Mouse (Mus musculus) left cerebral cortex, postnatal 25 days (tissue): Measurements from ENCODE around the gene Sh2d5. TPM values are rescaled to one million over a fixed set of nuclear protein-coding genes. Genes with fewer than 3 reads are reported as not detected.
A peak's percentile ranks its signal among the peaks of the same experiment; 100 is the strongest.

Source experiments
- DNase-seq, 2 experiments: peaks; one replicate each; pipeline ENCODE4 v3.0.0; 2022; ENCODE audit warnings: low spot score in 2 of 2, mixed read lengths in 1 of 2
- intact Hi-C: fragments of 180-260 bp; cut with DNase I; formaldehyde crosslinking; loops from one replicate; pipeline ENCODE4 v1.15.1; 2025
- total RNA-seq, 2 experiments: library from RNA; stranded (reverse); gene quantifications; 2 replicates each; pipeline ENCODE4 v1.2.3; 2021

Sh2d5 gene
- total RNA-seq, 2 experiments from 2014 or later, result 60.0 to 68.4 TPM

DNA sequence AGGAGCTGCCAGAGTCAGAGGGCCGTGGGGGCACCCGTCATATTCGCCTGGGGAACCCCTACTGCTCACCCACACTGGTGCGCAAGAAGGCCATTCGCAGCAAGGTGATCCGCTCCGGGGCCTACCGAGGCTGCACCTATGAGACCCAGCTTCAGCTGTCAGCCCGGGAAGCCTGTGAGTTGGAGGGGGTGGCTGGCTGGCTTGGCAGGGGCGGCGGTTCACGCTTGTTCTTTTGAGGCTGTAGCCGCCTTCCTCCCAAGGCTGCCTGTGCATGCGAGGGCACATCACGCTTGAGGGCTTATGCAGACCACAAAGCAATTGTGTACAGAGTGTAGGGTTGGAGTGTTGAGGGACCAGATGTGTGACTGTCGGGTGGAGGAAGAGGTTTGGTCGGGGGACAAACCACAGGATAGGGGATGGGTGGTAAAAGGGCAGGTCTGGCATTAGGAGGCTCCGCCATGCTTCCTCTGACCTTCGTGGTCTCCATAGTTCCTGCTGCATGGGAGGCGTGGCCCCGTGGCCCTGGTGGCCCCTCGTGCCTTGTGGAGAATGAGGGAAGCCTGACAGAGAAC lies 7.0 kb downstream of the Sh2d5 start:
- intact Hi-C loops, result no loop called here
- DNase-seq, result no peak

DNA sequence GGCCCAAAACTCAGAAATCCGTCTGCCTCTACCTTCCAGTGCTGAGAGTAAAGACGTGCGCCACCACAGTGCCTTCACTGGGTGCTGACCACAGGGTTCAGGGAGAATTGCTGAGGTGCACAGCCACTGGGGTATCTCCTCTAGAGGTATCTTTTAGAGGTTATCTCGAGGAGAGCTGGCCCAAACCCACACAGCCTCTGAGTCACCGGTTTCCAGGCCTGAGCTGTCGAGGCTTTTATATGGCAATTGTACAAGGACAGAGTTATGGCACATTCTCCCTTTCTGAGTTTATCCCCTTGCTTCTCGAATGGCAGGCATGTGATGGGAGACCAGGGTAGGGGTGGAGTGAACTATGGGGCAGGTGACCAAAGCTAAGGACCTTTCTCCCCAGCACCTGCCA lies 8.5 kb downstream of the Sh2d5 start:
- intact Hi-C loops, result no loop called here

DNA sequence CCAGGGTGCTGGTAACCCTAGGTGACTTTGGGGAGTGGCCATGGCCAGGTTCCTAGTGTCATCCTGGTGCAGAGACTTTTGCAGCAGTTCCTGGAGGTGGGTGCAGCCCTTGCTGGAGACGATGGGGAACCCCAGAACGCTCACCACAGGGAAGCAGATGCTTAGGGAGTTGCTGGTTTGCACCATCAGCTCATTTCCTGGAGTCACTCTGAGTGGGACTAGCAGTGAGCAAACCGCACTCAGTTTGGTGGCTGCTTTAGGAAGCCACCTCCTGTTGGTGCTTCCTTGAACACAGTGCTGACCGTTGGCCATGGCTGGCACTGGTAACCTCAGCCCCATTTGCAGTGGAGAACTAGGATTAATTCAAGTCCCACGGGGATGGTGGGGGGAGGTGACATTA lies 9.3 kb downstream of the Sh2d5 start:
- intact Hi-C loops, result no loop called here

More for the DNA sequence above, 8.5 kb downstream of the Sh2d5 start:
- DNase-seq, result no peak

DNA sequence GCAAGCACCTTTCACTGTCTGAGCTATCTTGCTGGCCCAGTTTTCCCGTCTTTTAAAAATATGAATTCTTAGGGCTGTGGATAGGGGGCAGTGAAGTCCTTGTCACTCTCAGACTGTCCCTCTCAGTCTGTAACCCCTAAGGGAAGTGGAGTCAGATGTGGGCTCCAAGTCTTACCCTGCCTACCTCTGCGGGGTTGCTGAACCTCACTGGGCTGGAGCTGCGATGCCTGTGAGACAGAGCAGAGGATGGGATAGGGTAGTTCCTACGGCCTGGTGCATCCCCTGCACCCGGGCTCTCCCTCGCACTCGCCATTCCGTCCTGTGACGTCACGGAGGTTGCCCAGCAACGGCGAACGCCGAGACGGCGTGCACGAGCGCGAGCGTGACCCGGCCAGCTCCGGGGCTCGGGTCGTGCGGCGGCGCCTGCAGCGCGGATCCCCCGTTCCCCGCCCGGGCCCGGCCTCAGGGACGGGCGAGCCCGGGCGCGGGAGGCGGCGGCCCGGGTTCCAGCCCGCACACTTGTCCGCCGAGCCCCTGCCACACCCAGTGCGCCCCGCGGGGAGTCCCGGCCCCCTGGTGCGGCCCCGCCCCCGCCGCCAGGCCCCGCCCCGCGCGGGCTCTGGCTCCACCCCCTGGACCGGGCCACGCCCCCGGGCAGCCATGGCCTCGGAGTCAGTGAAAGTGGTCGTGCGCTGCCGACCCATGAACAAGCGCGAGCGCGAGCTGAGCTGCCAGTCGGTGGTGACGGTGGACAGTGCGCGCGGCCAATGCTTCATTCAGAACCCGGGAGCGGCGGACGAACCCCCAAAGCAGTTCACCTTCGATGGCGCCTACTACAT lies 11.9 kb downstream of the Sh2d5 start:
- intact Hi-C loops, result no loop called here

More for the DNA sequence above, 9.3 kb downstream of the Sh2d5 start:
- DNase-seq, result no peak

DNA sequence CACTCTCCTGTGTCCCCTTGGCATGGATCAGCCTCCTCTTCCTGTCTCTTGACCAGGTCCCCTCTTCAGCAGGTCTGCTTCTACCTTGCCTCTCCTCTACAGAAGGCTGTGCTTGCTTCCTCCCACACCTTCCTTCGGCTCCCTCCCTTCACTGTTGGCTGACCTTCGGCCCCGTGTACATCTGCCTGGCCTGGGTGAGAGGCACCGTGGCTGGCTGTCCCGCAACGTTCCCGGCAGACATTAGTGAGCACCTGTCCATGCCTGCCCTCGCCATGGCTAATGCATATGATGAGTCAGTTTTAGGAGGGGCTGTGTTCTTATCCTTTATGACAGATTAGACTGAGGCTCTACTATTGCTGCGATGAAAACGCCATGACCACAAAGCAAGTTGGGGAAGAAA lies 17.7 kb downstream of the Sh2d5 start:
- no peak for DNase-seq
- intact Hi-C loops, result no loop called here

More for the DNA sequence above, 11.9 kb downstream of the Sh2d5 start:
- DNase-seq, result peak; percentile 92

DNA sequence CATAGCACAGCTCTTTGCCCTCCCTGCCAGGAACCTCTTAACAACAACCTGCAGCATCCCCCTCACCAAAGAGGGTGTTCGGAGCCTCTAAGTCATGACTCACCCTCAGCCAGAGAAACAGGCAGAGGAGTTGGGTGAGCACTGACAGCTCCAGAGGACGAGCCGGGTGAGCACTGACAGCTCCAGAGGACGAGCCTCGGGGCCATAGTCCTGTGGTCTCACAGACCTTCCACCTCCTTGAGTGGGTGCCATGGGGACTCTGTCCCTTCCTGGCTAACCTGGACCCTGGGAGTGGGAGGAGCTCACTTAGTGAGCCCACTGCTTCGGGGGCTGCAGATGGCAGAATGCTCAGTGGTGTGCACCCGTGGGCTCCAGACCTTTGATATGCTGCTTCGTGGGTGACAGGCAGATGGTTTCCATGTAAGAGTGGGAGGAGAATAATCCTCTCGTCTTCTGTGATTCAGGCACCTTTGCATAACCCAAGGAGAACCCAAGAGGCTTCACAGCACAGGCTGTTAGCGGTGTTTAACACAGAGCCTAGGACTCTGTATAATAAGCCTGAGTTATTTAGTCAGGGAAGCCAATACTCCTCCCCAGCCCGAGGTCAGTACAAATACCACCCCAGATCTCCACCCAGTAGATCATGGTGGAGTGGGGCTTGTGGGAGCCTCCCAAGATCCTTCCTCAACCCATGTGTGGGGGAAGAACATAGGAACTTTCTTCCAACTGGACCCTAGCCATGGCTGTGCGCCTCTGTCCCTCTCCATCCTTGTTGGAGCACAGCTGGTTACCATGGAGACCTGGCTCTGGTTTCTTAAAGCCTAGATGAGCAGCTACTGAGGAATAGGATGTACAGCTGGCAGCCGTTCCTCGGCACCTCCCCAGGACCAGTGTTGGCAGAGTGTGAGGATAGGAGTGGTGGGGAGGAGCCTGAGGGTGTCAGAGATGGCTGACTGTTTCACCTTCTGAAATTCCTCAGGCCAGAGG lies 22.1 kb downstream of the Sh2d5 start:
- peak; percentile 65 to 91 for DNase-seq
- intact Hi-C loops, result no loop called here

DNA sequence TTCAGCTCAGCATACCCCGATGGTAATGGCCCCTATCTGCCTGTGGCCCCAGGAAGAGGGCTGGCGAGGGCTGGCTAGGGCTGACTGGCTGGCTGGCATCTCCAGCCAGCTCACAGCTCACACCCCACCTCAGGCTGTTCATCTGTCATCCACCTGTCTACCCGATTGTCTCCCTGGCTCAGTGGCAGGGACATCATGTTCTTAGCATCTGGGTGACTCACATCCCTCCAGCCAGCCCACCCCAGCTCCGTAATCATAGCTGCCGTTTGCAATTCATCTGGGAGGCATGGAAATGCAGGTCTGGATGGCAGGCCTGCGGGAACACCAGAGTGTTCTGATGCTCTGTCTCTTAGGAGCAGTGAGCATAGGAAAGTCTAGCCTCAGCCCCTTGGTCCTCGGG lies 28.1 kb downstream of the Sh2d5 start:
- DNase-seq, result peak; percentile 29 to 76
- intact Hi-C loops, result no loop called here

DNA sequence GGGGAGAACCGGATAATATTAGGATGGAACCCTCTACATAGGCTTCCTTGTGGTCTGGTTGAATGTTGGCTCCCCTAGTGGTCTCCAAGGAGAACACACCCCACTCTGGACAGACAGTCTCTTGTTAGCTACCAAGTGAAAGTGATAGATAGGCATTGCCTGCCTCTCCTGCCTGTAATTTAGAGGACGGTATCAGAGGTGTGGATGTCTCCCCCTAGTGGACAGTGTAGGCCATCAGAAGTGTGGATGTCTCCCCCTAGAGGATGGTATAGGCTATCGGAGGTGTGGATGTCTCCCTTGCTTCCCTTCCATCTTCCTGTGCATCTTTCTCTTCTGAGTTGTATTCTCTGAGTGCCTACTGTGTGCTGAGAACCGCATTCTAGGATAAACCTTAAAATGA lies 32.6 kb downstream of the Sh2d5 start:
- intact Hi-C loops, result no loop called here
- DNase-seq, result peak in 1 of 2 experiments; percentile 85

DNA sequence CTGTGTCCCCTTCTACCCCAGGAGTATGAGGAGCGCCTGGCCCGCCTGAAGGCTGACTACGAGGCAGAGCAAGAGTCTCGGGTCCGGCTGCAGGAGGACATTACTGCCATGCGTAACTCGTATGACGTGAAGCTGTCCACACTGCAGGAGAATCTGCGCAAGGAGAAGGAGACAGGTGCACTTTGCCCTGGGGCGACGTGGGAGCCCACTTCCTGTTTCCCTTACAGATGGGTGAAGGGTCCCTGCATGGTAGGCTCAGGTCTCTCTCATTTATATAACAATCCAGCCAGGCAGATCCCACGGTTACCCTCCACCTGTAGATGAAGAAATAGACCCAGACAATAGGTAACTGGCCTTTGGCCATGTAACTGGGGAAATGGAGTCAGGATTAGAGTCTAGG lies 36.2 kb downstream of the Sh2d5 start:
- DNase-seq, result no peak
- intact Hi-C loops, result no loop called here

DNA sequence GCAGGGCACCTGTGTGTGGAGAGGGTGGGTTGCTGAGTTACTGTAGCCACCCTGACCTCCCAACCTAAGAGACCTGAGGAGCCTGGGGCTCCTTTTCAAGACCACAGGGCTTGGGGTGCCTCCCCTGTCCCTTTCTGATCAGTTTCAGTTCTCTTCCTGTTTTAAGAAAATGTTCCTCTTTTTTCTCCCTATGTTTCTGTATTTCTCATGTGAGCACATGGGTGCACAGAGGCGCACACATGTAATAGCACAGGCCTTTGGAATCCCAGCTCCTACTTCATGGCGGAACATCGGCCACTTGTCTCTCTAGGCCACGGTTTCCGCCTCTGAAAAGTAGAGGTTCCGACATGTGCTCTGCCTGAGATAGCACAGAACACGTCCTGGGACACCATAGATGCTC lies 38.5 kb downstream of the Sh2d5 start:
- no peak for DNase-seq
- intact Hi-C loops, result no loop called here

DNA sequence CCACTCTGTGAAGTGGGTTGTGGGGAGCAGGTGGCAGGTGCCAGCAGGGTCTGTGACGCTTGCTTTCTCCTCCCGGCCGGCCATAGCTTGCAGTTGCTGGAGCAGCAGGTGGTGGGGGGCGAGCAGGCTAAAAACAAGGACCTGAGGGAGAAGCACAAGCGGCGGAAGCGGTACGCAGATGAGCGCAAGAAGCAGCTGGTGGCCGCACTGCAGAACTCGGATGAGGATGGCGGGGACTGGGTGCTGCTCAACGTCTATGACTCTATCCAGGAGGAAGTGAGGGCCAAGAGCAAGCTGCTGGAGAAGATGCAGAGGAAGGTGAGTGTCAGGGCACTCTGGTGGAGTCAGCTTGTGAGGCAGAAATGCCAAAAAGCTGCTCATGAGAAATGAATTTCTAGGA lies 41.8 kb downstream of the Sh2d5 start:
- DNase-seq, result no peak
- intact Hi-C loops, result no loop called here

DNA sequence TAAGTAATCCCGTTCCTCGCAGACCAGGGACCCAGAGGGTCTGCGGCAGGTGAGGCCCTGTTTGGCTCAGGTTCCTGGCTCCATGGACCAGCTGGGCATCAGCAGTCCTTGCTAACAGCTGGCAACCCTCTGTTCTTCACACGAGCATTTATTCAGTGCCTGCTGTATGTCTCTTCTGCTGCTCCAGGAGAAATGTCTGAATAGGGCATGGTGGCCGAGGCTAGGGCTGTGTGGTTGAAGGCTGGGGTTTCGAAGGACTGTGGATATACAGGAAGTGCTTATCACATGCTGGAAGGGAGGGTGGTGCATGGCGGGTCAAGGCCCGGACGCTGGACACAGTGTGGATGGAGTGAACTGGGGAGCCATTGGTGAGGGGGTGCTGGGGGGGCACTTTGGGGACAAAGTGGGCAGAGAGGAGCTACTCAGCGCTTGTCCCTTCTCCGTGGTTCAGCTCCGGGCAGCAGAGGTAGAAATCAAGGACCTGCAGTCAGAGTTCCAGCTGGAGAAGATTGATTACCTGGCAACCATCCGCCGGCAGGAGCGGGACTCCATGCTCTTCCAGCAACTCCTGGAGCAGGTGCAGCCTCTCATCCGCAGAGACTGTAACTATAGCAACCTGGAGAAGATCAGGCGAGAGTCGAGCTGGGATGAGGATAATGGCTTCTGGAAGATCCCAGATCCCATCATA lies 43.2 kb downstream of the Sh2d5 start:
- intact Hi-C loops, result no loop called here
- no peak for DNase-seq

DNA sequence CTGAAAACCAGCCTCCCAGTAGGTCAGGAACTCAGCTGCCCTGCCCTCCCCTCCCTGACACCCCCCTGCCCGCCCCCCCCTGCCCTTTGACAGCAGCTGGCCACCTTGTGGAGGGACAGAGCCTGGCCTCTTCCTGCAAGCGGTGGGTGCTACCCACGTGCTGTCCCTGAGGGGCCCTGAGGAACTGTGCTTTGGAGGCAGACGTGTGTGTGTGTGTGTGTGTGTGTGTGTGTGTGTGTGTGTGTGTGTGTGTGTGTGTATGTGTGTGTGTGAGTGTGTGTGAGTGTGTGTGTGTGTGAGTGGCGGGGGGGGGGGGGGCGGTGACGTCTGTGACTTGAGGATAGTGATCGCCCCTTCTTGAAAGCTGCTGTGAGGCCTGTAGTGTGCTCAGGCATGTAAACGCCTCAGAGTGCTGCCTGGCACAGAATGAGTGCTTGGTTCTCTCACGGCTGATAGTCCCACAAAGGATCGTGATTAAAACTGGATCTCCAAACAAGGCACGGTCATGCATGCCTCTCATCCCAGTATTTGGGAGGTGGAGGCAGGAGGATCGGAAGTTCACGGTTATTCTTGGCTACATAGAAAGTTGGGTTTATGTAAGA lies 43.8 kb downstream of the Sh2d5 start:
- intact Hi-C loops, result no loop called here

DNA sequence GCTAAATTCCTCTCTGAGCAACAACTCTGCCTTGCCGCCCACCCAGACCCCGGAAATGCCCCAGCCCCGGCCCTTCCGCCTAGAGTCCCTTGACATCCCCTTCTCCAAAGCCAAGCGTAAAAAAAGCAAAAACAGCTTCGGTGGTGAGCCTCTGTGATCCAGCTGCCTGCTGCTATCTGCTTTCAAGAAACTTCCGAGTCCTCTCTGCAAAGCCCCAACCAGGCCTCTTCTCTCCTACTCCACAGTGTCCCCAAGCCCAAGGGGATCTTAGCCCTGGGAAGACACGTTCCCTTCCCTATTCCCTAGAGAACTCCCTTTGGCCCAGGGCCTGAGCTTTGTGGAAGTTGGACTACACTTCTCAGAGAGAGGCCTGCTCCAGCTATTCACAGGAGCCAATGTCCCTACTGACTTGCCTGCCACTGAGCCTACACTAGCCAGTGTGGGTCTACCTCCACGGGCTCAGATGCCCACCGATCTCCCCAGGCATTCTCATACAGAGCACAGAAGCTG lies 51.1 kb downstream of the Sh2d5 start:
- intact Hi-C loops, result no loop called here
- no peak for DNase-seq

More for the DNA sequence above, 43.8 kb downstream of the Sh2d5 start:
- no peak for DNase-seq

DNA sequence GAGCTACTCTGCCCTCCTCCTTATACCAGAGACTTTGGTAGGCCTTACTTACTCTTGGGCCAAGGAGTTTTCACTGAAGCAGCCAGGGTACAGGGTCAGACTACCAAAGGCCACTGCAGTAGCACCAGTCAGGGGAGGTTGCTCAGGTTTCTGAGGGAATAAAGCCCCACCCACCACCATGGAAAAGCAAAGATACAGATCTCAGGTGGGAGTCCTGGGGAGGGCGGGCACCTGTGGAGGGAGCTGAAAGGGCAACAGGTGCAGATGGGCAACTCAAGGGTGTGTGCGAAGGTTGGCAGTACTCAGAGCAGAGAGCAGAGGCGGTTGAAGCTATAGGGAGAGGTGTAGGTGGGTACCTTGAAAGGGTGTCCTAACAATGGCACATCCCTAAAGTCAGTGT lies 52.8 kb downstream of the Sh2d5 start:
- DNase-seq, result no peak
- intact Hi-C loops, result no loop called here

DNA sequence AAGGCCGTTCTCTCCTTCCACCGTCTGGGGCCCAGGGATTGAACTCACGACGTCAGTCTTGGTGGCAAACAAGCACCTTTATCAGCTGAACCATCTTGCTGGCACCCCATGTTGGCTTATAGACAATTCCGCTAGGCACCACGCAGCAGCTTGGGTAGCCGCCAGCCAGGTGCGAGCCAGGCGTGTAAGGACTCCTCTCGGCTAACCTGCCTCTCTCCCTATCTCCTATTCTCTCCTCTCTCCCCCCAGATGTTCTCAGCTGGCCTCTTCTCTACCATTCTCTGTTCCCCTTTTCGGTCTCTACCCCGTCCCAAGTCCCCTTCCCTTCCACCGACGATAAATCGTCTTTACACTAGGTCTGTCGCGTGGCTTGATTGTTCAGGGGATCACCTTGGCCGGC lies 53.5 kb downstream of the Sh2d5 start:
- DNase-seq, result no peak
- intact Hi-C loops, result no loop called here

DNA sequence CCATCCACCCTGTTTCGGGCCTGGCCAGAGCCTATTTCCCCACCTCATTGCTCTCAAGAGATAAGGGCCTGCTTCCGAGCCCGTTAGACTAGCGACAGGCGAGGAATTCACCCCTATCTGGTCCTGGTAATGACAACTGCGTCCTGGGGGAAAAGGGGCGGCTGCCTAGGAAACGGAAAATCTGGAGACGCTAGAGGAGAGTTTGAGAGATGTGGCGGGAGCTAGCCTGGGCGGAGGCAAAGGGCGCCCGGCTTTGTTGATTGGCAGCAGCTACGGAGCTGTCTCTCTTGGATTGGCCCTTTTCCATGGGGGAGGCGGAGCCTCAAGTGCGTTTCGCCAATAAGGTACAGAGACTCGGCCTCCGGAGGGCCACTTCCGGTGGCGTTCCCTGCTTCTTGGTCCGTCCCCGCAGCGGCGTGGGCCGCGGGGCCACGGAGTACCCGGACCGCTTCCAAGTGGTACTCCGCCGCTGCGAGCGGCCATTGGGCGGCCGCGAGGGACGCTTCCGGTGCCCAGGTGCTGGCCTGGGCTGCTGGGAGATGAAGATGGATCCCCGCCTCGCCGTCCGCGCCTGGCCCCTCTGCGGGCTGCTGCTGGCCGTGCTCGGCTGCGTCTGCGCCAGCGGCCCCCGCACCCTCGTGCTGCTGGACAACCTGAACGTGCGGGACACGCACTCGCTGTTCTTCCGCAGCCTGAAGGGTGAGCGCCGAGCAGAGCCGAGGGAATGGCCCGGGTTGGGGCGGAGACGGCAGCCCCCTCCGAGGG lies 54.3 kb downstream of the Sh2d5 start, which contains the start of gene Ddost:
Gene Ddost (plus strand): TSS at position 391 of the 765 bp plus-strand sequence.
- intact Hi-C loops, result no loop called here
- DNase-seq, result peak; percentile 98 to 99

DNA sequence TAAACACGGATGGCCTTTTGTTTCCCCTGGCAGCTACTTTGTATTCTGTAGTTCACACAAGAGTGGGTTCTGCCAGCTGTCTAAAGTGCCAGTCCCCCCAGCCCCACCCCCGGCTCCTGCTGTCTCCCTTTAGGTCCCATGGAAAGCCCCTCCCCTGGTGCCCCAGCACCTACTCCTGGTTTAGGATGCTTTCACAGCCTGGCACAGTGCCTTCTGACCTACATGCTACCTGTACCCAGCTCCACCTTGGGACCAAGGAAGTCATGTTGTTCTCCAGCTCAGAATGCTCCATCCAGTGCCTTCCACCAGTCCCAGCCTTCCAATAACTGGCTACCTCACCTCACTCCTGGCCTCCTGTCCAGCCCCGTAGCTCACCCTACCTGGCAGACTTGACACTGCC lies 56.8 kb downstream of the Sh2d5 start:
- intact Hi-C loops, result no loop called here
- no peak for DNase-seq
